Comparison of ENCODE assay signal across 8 mouse cellular contexts in the genomic region with DNA sequence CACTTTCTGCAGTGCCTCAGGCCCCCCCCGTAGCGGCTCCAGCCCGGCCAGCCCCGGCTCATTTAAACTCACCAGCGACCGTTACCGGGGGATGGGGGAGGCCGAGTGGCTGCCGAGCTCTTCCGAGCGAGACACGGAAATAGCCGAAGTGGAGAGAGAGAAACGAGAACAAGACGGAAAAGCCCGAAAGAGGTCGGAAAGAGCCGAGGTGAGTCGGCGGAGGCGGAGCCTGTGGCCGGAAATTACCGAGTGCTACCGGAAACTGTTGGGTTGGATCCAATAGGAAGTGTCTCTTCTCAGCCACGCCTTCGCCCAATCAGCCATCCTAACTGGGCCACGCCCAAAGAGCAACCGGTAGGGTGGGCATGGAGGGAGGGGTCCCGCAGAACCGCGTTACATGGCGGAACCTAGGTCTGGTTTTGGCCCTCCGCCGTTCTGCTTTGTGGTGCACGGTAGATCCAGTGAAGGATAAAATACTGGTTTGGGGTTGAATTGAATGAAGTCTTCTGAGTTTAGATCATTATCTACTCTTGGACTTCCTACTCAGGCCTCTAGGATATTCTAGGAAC. TPM values are rescaled to one million over a fixed set of nuclear protein-coding genes. Genes with fewer than 3 reads are reported as not detected.
DNase-seq lines count a peak whose midpoint lies in the region; ATAC-seq and TF ChIP-seq lines count a peak whose summit lies in the region.

A gene (minus strand): TSS at position 215 of the 569 bp plus-strand sequence.
A gene (plus strand): TSS at position 258 of the 569 bp plus-strand sequence.

- H3K4me1 ChIP-seq in hindbrain, postnatal 0 days (ENCODE audit: insufficient read depth, low read length) = peaks cover 10% of the 10 kb centered on the region; the same call in 1 of the 2 replicates

- H3K27ac ChIP-seq in gastrocnemius, adult 2 months = peak within 1 kb of the TSS; percentile 97
- H3K27ac ChIP-seq in hindbrain, postnatal 0 days = peak within 1 kb of the TSS; percentile 94
- H3K27ac ChIP-seq in left cerebral cortex, adult 2 months = peak within 1 kb of the TSS; percentile 97

- peak within 1 kb of the TSS; percentile 94 for H3K4me3 ChIP-seq in gastrocnemius, adult 2 months
- peak within 1 kb of the TSS; percentile 96 for H3K4me3 ChIP-seq in hindbrain, postnatal 0 days (ENCODE audit: low read length)
- H3K4me3 ChIP-seq in left cerebral cortex, adult 2 months = peak within 1 kb of the TSS; percentile 78

- peak; percentile 92 for ATAC-seq in common myeloid progenitor, adult 5-6 weeks (replicated peaks; ENCODE audit: low read depth, poor library complexity, severe bottlenecking)
- peak; percentile 98 for ATAC-seq in hindbrain, postnatal 0 days
- peak; percentile 94 for ATAC-seq in megakaryocyte, adult 5-6 weeks (ENCODE audit: poor library complexity, severe bottlenecking)

- DNase-seq in ZHBTc4 (ENCODE audit: low read depth, low spot score) = peak; percentile 98
- DNase-seq in gastrocnemius, adult 2 months = peak; percentile 96
- DNase-seq in hindbrain, postnatal 0 days (ENCODE audit: low spot score) = peak; percentile 100
- DNase-seq in left cerebral cortex, adult 2 months (ENCODE audit: extremely low spot score in 1 of 2, low spot score in 2 of 2) = peak; percentile 100
- DNase-seq in right cerebral cortex, adult 2 months (ENCODE audit: low spot score in 2 of 2) = peak; percentile 100
- DNase-seq in urinary bladder, postnatal 14 days (ENCODE audit: low spot score) = peak; percentile 98

- no peaks in the 10 kb centered on the region for H3K27me3 ChIP-seq in hindbrain, postnatal 0 days (ENCODE audit: insufficient read depth, low read length)

- no peaks in the 10 kb centered on the region for H3K9me3 ChIP-seq in hindbrain, postnatal 0 days (ENCODE audit: low read length)

- H3K9ac ChIP-seq in hindbrain, postnatal 0 days (replicated peaks; ENCODE audit: low read length) = peak within 1 kb of the TSS; percentile 100

- no peaks in the 10 kb centered on the region for H3K36me3 ChIP-seq in hindbrain, postnatal 0 days (ENCODE audit: insufficient read depth, low read length)

- peak within 1 kb of the TSS; percentile 67 for H3K4me2 ChIP-seq in hindbrain, postnatal 0 days (ENCODE audit: low read depth, low read length)

- under 1% methylated on average over 35 of the region's 35 CpGs for WGBS in hindbrain, postnatal 0 days

- intact Hi-C loops in gastrocnemius, adult 2 months (cut with DNase I) = no loop called here
- intact Hi-C loops in left cerebral cortex, adult 2 months (cut with DNase I) = no loop called here

- TF ChIP-seq CTCF in gastrocnemius, adult 2 months (IDR thresholded peaks at IDR 0.05) = no peak
- TF ChIP-seq CTCF in hindbrain, postnatal 0 days (IDR thresholded peaks at IDR 0.05; ENCODE audit: low read depth) = peak; percentile 3; the same call in 1 of the 2 replicates
- TF ChIP-seq CTCF in left cerebral cortex, adult 2 months (IDR thresholded peaks at IDR 0.05) = peak; percentile 13

RNA-seq across cellular contexts. Expression of the first gene that starts in this region (rescaled TPM):
- total RNA-seq in common myeloid progenitor, adult 5-6 weeks (2017) = 74.3 and 78.4 TPM in 2 replicates
- total RNA-seq in gastrocnemius, adult 2 months (2021) = 10 to 100 TPM; 25.9 to 27.5 TPM
- total RNA-seq in hindbrain, postnatal 0 days (2014; rRNA removed) = 23.8 and 27.4 TPM in 2 replicates
- 38.2 and 39.1 TPM in 2 replicates for polyA plus RNA-seq in hindbrain, postnatal 0 days (2015; fragmentation: Nextera tagmentation; extraction: Ambion mirVana)
- total RNA-seq in left cerebral cortex, adult 2 months (2021) = 10 to 100 TPM; 55.9 to 57.7 TPM
- 49.4 and 51.3 TPM in 2 replicates for total RNA-seq in megakaryocyte, adult 5-6 weeks (2015)
- 45.1 and 52.1 TPM in 2 replicates for total RNA-seq in megakaryocyte, adult 5-6 weeks (2017)

RNA-seq across cellular contexts. Expression of the second gene that starts in this region (rescaled TPM):
- 0.87 and 1.2 TPM in 2 replicates for total RNA-seq in common myeloid progenitor, adult 5-6 weeks (2017)
- 1 to 10 TPM; 2.9 to 8.1 TPM for total RNA-seq in gastrocnemius, adult 2 months (2021)
- 1.2 and 1.7 TPM in 2 replicates for total RNA-seq in hindbrain, postnatal 0 days (2014; rRNA removed)
- polyA plus RNA-seq in hindbrain, postnatal 0 days (2015; fragmentation: Nextera tagmentation; extraction: Ambion mirVana) = 5.6 and 5.9 TPM in 2 replicates
- total RNA-seq in left cerebral cortex, adult 2 months (2021) = 10 to 100 TPM; 21.3 to 24.5 TPM
- total RNA-seq in megakaryocyte, adult 5-6 weeks (2015) = 0.11 TPM in 1 of 2 replicates, not detected in the other
- total RNA-seq in megakaryocyte, adult 5-6 weeks (2017) = 0.08 TPM in 1 of 2 replicates, not detected in the other

Comparison
In these comparisons a context has a peak if more than half of its experiments do, and no peak if none do; other contexts are left out.
1. Peak in every context shown above with its lines: DNase-seq, ATAC-seq, H3K4me3 ChIP-seq and H3K27ac ChIP-seq.